Mouse (Mus musculus) embryonic facial prominence, embryonic 13.5 days (tissue): ENCODE measurements around the gene Dstyk. TPM values are rescaled to one million over a fixed set of nuclear protein-coding genes. Genes with fewer than 3 reads are reported as not detected.

Experiments
- ATAC-seq: fragments of 200-750 bp; cut with Nextera tagmentation; 2 replicates; pipeline ENCODE4 v1.8.0; 2017; ENCODE audit warnings: low read depth; ENCODE audit not compliant: insufficient number of reproducible peaks, insufficient read depth, low FRiP score, low TSS enrichment
- H3K27ac ChIP-seq: fragments of 300-500 bp; sonication (generic); 2 replicates; pipeline ENCODE4 v1.5.1; 2015; ENCODE audit warnings: moderate library complexity, mild to moderate bottlenecking, inconsistent platforms
- H3K27me3 ChIP-seq: fragments of 300-500 bp; sonication (generic); 2 replicates; pipeline ENCODE4 v1.6.1; 2015; ENCODE audit warnings: mild to moderate bottlenecking, inconsistent platforms
- H3K36me3 ChIP-seq: fragments of 300-500 bp; sonication (generic); 2 replicates; pipeline ENCODE4 v1.6.1; 2015; ENCODE audit warnings: mild to moderate bottlenecking, inconsistent platforms
- H3K4me1 ChIP-seq: fragments of 300-500 bp; sonication (generic); 2 replicates; pipeline ENCODE4 v1.6.1; 2015; ENCODE audit warnings: inconsistent platforms
- H3K4me2 ChIP-seq: fragments of 300-500 bp; sonication (generic); 2 replicates; pipeline ENCODE4 v1.6.1; 2015; ENCODE audit warnings: moderate library complexity, mild to moderate bottlenecking, inconsistent platforms
- H3K4me3 ChIP-seq: fragments of 300-500 bp; sonication (generic); 2 replicates; pipeline ENCODE4 v1.5.1; 2015; ENCODE audit warnings: mild to moderate bottlenecking, inconsistent platforms
- H3K9ac ChIP-seq: fragments of 300-500 bp; sonication (generic); 2 replicates; pipeline ENCODE4 v1.6.1; 2015; ENCODE audit warnings: mild to moderate bottlenecking, inconsistent platforms
- H3K9me3 ChIP-seq: fragments of 300-500 bp; sonication (generic); 2 replicates; pipeline ENCODE4 v1.6.1; 2016; ENCODE audit warnings: inconsistent platforms
- WGBS: fragments of 180-500 bp; shearing (Covaris S2); methylation state at CpG from one replicate; pipeline ENCODE4 v1.1.7; 2015; ENCODE audit warnings: mixed read lengths; 5-methylcytosine and 5-hydroxymethylcytosine counted together
- polyA plus RNA-seq: library from polyadenylated mRNA; unstranded; fragments of >200 nt; fragmentation: Nextera tagmentation; extraction: Ambion mirVana; gene quantifications from 2 replicates; pipeline ENCODE4 v1.2.1, GENCODE M21; 2015

The Dstyk gene
- polyA plus RNA-seq, 1 experiment from 2014 or later: 16.1 TPM

- Histone ChIP-seq H3K36me3 (peaks cover 40% of the 10 kb centered on the region), H3K4me1 (peaks cover 65% of the 10 kb centered on the region), H3K9me3 (no peaks in the 10 kb centered on the region), H3K4me2 (no peak overlapping the region), H3K27me3 (no peaks in the 10 kb centered on the region), H3K4me3 (no peak overlapping the region), H3K9ac (peak overlapping the region; percentile 27; the same call in 1 of the 2 replicates), H3K27ac (peak overlapping the region; percentile 86; the same call in 1 of the 2 replicates)
- 51% methylated on average over 8 of the region's 8 CpGs for WGBS
- no peak for ATAC-seq
Observed at GRCm38 (mm10) chr1:132376211-132377054, 40.9 kb upstream of the Dstyk start.

GRCm38 (mm10) chr1:132377055-132377365 lies 40.3 kb upstream of the Dstyk start:
- H3K4me1 ChIP-seq: peaks cover 59% of the 10 kb centered on the region
- peak overlapping the region; percentile 27; the same call in 1 of the 2 replicates for H3K9ac ChIP-seq
- peak overlapping the region; percentile 86; the same call in 1 of the 2 replicates for H3K27ac ChIP-seq
- peaks cover 36% of the 10 kb centered on the region for H3K36me3 ChIP-seq
- no peak for ATAC-seq
- H3K9me3 ChIP-seq: no peaks in the 10 kb centered on the region
- no peaks in the 10 kb centered on the region for H3K27me3 ChIP-seq
- no peak overlapping the region for H3K4me3 ChIP-seq
- no peak overlapping the region for H3K4me2 ChIP-seq
- WGBS: 55% methylated on average over 7 of the region's 7 CpGs

GRCm38 (mm10) chr1:132377811-132378210 lies 39.5 kb upstream of the Dstyk start:
- no peak overlapping the region for H3K27ac ChIP-seq
- H3K9ac ChIP-seq: no peak overlapping the region
- no peaks in the 10 kb centered on the region for H3K9me3 ChIP-seq
- no peak overlapping the region for H3K4me2 ChIP-seq
- H3K4me3 ChIP-seq: no peak overlapping the region
- no peaks in the 10 kb centered on the region for H3K27me3 ChIP-seq
- ATAC-seq: no peak
- H3K36me3 ChIP-seq: peaks cover 36% of the 10 kb centered on the region
- peaks cover 56% of the 10 kb centered on the region for H3K4me1 ChIP-seq
- 75% methylated on average over 3 of the region's 3 CpGs for WGBS

DNA sequence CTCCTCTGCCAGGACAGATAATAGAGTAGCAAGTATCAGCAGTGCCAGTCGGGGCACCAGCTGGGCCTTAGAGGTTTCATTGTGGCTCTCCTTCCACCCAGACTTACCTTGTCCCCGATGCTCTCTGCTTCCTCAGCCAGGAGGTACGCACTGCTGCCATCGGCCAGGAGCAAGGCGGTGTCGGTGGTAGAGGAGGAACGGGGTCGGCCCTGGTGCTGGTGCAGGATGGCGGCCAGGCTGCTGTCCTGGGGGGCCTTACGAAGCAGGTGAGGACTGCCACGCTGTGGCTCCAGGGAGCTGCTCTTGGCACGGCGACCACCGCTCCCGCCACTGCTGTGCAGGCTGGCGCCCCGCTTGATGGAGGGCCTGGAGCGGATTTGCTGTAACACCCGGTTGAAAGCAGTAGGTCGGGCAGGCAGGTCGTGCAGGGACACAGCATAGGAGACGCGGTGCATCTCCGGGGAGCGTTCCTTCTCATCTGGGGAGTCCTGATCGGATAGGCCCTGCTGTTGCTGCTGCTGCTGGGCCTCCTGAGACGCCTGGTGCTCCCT lies 36.7 kb upstream of the Dstyk start:
- Histone ChIP-seq H3K36me3 (peaks cover 43% of the 10 kb centered on the region), H3K27me3 (no peaks in the 10 kb centered on the region), H3K4me3 (no peak overlapping the region), H3K9ac (no peak overlapping the region), H3K9me3 (no peaks in the 10 kb centered on the region), H3K4me2 (no peak overlapping the region), H3K4me1 (peaks cover 49% of the 10 kb centered on the region), H3K27ac (no peak overlapping the region)
- WGBS: 80% methylated on average over 27 of the region's 27 CpGs
- ATAC-seq: no peak

DNA sequence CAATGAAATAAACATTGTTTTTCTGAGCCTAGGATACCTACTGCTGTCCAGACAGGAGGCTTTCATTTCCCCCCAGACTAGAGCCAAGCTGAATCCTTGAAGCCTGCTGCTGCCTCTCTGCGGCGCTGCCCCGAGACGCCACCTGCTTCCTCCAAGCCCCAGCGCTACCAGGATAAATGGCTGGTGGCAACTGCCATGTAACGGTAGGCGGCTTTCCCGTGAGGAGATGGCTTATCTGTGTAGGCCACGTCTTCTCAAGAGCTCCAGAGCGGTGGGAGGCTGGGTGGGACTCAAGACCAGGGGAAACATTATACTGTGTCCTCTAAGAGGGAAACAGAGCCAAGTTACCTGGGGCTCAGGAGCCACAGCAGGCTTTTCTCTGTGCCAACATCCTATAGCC lies 35.4 kb upstream of the Dstyk start:
- 78% methylated on average over 10 of the region's 10 CpGs for WGBS
- Histone ChIP-seq H3K9me3 (no peaks in the 10 kb centered on the region), H3K4me1 (peaks cover 49% of the 10 kb centered on the region), H3K9ac (no peak overlapping the region), H3K4me3 (no peak overlapping the region), H3K4me2 (no peak overlapping the region), H3K27me3 (no peaks in the 10 kb centered on the region), H3K36me3 (peaks cover 43% of the 10 kb centered on the region), H3K27ac (no peak overlapping the region)
- ATAC-seq: no peak

DNA sequence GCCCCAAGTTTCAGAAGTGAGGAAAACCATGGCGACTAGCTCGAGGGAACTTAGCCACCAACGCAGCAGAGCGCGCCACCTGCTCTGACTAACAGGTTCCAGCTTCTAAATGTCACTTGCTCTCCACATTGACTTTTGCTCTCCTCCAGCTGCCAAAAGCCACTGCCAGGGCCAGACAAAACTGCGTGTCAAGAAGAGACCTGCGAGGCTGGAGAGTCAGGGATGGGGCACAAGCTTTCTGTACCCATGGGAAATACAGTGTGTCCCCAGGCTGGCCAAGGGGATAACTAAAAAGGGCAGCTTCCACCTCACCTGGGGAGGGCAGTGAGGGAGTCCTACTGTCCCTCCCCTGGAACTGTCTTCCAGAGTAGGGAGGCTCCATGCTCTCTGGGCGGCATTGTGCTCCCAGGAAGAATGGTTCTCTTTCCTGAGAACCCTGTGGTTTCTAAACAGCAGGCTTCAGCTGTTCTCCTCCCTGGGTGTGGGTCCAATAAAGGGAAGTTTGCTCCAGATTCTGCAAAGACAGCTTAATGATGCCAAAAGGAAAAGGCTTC lies 33.3 kb upstream of the Dstyk start:
- peaks cover 56% of the 10 kb centered on the region for H3K4me1 ChIP-seq
- no peak overlapping the region for H3K27ac ChIP-seq
- no peak overlapping the region for H3K4me3 ChIP-seq
- H3K4me2 ChIP-seq: no peak overlapping the region
- no peak overlapping the region for H3K9ac ChIP-seq
- H3K36me3 ChIP-seq: peaks cover 32% of the 10 kb centered on the region
- ATAC-seq: no peak
- WGBS: 76% methylated on average over 8 of the region's 8 CpGs
- H3K9me3 ChIP-seq: no peaks in the 10 kb centered on the region
- no peaks in the 10 kb centered on the region for H3K27me3 ChIP-seq

- no peak for ATAC-seq
- Histone ChIP-seq H3K4me2 (no peak overlapping the region), H3K36me3 (peaks cover 20% of the 10 kb centered on the region), H3K9me3 (no peaks in the 10 kb centered on the region), H3K4me1 (peaks cover 68% of the 10 kb centered on the region), H3K27ac (peak overlapping the region; percentile 44; the same call in 1 of the 2 replicates), H3K4me3 (no peak overlapping the region), H3K27me3 (no peaks in the 10 kb centered on the region), H3K9ac (no peak overlapping the region)
- 68% methylated on average over 14 of the region's 14 CpGs for WGBS
Observed at GRCm38 (mm10) chr1:132385266-132385665, 32.1 kb upstream of the Dstyk start.

- Histone ChIP-seq H3K9me3 (no peaks in the 10 kb centered on the region), H3K4me2 (no peak overlapping the region), H3K9ac (no peak overlapping the region), H3K27ac (0 out of 2 replicates have a peak overlapping the region, but pooled peaks have one; percentile 44), H3K36me3 (peaks cover 15% of the 10 kb centered on the region), H3K27me3 (no peaks in the 10 kb centered on the region), H3K4me1 (peaks cover 73% of the 10 kb centered on the region), H3K4me3 (no peak overlapping the region)
- 80% methylated on average over 4 of the region's 4 CpGs for WGBS
- no peak for ATAC-seq
Observed at GRCm38 (mm10) chr1:132385711-132386110, 31.6 kb upstream of the Dstyk start.

DNA sequence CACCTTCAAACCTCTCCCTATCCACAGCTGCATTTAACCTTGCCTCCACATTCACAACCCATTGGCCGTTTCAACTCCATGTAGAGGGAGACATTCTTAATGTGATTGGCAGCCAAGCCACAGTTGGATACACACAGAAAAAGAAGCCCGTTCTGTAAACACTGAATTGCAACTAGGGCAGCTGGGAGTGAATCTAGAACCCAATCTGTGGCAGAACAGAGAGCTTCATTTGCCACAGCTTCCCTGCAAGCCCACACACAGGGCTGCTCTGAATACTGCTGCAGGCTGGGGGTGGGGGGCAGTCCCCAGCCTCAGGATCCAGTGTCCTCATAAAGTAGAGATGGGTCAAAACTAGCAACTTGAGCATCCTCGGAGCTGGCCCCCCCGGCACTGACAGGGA lies 31.1 kb upstream of the Dstyk start:
- WGBS: 80% methylated on average over 4 of the region's 4 CpGs
- no peaks in the 10 kb centered on the region for H3K27me3 ChIP-seq
- H3K36me3 ChIP-seq: peaks cover 10% of the 10 kb centered on the region; the same call in 1 of the 2 replicates
- no peaks in the 10 kb centered on the region for H3K9me3 ChIP-seq
- H3K27ac ChIP-seq: no peak overlapping the region
- H3K4me2 ChIP-seq: no peak overlapping the region; the same call in 1 of the 2 replicates
- no peak for ATAC-seq
- H3K4me1 ChIP-seq: peaks cover 74% of the 10 kb centered on the region
- H3K9ac ChIP-seq: no peak overlapping the region
- H3K4me3 ChIP-seq: no peak overlapping the region

GRCm38 (mm10) chr1:132387943-132388342 lies 29.4 kb upstream of the Dstyk start:
- Histone ChIP-seq H3K27ac (peak overlapping the region; percentile 72), H3K36me3 (peaks cover 9% of the 10 kb centered on the region; the same call in 1 of the 2 replicates), H3K4me2 (peak overlapping the region; percentile 89), H3K4me3 (peak overlapping the region; percentile 18; the same call in 1 of the 2 replicates), H3K9me3 (no peaks in the 10 kb centered on the region), H3K9ac (peak overlapping the region; percentile 94; the same call in 1 of the 2 replicates), H3K4me1 (peaks cover 70% of the 10 kb centered on the region), H3K27me3 (no peaks in the 10 kb centered on the region)
- ATAC-seq: no peak
- 21% methylated on average over 4 of the region's 4 CpGs for WGBS

DNA sequence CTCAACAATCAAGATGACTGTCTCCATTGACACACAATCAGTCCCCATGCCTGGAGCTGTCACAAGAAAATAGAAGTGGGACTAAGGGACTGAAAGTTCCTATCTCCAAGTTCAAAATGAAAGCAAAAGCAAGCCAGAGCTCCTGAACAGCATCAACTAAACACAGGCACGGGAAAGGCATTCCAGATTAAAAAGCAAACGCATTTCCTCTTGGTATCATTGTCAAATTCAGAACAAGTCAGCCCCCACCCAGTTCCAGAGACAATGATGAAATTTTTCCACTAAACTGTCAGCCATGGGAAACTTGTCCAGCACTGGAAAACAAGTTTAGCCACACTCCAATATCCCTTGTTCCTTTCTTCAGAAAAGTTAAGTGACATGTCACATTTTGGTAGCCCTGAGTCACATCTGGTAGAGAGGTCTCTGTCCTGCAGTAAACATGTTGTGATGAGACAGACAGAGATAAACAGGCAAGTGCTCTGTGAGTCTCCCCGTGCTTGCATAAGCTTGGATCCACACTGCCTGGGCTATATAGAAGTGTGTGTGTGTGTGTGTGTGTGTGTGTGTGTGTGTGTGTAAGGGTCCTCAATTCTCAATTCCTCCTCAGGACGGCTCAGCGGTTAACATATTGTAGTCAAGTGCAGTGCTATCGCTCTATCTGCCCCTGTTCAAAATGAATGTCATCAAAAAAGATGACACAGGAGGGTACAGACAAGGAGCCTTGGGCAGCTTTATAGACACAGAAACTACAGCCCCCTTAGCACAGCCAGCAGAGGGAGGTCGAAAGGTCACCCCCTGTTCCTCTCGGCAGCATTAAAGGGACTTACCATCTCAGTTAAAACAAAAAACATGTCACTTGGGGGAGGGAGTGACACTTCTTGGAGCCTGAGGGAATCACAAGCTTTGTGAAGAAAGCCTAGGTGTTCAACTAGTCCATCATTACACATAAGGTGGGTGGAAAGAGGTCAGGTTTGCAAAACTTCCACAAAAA lies 28.2 kb upstream of the Dstyk start:
- Histone ChIP-seq H3K4me2 (peak overlapping the region; percentile 89), H3K4me3 (peak overlapping the region; percentile 80), H3K9me3 (no peaks in the 10 kb centered on the region), H3K9ac (peak overlapping the region; percentile 94), H3K36me3 (0 out of 2 replicates have a peak, but pooled peaks cover 3% of the 10 kb centered on the region), H3K27ac (peak overlapping the region; percentile 72; the same call in 1 of the 2 replicates), H3K4me1 (peaks cover 67% of the 10 kb centered on the region), H3K27me3 (no peaks in the 10 kb centered on the region)
- 54% methylated on average over 8 of the region's 8 CpGs for WGBS
- ATAC-seq: no peak
